Mouse (Mus musculus): Measurements from ENCODE around the gene Antxrl. TPM values are rescaled to one million over a fixed set of nuclear protein-coding genes. Genes with fewer than 3 reads are reported as not detected.

The Antxrl gene
- polyA plus RNA-seq, 1 experiment from 2014 or later, result not detected

DNA sequence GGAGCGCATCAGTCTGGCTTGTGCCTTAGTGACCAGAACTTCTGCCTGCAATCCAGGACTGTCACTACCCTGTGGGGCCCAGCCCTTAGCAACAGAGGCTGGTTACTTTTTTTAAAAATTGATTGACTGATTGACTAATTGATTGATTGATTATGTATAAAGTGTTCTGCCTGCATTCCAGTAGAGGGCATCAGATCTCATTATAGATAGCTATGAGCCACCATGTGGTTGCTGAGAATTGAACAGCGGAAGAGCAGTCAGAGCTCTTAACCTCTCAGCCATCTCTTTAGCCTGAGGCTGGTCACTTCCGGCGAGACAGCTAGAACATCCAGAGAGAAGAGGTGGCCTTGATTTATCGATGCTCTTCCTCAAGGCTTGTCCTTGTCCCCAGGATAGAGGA, 24.7 kb downstream of the Antxrl start:
- H3K27ac ChIP-seq (replicated peaks), result no peak overlapping the region
- H3K9ac ChIP-seq, result no peak overlapping the region
- no peak for ATAC-seq (ENCODE audit: extremely low read depth, insufficient number of reproducible peaks, low FRiP score, low TSS enrichment)

DNA sequence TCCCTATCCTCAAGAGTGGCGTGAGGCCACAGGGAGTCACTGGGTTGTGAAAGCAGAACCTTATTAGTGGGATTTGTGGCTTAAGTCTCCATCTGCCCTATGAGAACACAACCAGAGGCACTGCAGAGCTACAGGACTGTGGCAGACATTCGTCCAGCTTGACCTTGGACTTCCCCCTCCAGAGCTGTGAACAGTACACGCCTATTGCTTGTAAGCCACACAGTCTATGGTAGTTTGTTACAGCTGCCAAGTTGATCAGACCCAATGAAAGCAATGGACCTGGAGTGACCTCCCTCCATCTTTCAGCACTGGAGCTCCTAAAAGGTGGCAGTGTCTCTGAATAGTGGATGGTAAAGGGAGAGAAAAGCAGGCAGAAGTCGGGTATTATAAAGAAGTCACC, 25.8 kb downstream of the Antxrl start:
- Histone ChIP-seq H3K4me1 (peaks cover 14% of the 10 kb centered on the region), H3K9me3 (no peaks in the 10 kb centered on the region), H3K27me3 (replicated peaks) (peaks cover under 1% of the 10 kb centered on the region; the same call in 1 of the 2 replicates), H3K27ac (replicated peaks) (no peak overlapping the region), H3K36me3 (no peaks in the 10 kb centered on the region), H3K9ac (no peak overlapping the region), H3K4me2 (no peak overlapping the region), H3K4me3 (no peak overlapping the region)
- no peak for ATAC-seq (ENCODE audit: extremely low read depth, insufficient number of reproducible peaks, low FRiP score, low TSS enrichment)
- 62% methylated on average over 4 of the region's 4 CpGs for WGBS

More for the DNA sequence above, 24.7 kb downstream of the Antxrl start:
- peaks cover 16% of the 10 kb centered on the region for H3K4me1 ChIP-seq
- whole genome bisulfite sequencing, result 69% methylated on average over 5 of the region's 5 CpGs
- no peak overlapping the region for H3K4me2 ChIP-seq
- no peaks in the 10 kb centered on the region for H3K9me3 ChIP-seq
- no peak overlapping the region for H3K4me3 ChIP-seq
- H3K36me3 ChIP-seq, result no peaks in the 10 kb centered on the region
- no peaks in the 10 kb centered on the region; the same call in 1 of the 2 replicates for H3K27me3 ChIP-seq (replicated peaks)

DNA sequence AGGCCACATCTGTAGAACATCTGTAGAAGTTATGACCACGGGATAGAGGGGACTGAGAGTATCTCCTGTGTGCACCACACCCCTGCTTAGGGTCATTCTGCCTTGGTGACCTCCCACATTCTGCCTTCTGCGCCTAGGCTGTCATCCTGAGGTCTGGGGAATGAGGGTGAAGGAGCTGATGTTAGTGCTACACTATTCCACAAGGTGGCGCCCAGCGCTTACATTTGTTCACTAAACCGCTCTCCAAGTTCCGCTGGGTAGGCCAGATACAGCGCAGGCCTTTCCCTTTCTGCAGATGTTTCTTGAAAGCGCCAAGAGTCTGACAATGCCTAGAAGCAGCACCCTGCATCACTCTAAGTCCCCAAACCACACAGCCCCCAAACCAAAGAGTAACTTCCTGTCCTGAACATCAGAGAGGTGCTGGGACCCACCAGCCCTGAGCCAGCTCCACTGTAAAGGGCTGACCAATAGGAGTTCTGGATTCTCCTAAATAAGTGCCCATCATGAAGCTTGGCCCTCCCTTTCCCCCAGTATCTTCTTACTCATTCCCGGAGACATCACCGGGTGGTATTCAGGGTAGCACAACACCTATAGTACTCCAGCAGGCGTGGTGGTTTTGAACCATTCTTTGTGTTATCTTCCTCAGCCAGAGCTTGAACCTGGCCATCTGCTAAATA, 28.0 kb downstream of the Antxrl start:
- WGBS, result 10% methylated on average over 11 of the region's 11 CpGs

DNA sequence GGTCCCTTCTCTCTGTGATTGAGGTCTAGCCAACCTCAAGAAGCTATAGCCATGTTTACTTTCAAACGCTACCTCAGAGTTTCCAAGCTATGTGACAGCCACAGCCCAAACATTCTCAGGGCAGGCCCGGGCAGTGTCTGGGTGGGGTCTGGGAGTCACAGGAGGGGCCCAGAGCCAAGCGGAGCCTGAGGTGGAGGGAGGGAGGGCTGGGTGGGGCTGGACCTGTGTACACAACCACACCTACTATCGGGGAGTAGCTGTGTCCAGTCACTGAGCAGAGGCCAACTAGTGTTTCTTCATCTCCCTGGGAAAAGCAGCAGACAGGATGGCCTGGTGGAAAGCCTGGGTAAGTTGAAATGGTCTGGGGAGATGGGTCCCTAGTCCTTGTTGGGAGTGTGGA, 33.2 kb downstream of the Antxrl start, which contains the start of gene Anxa8:
Gene Anxa8 (plus strand): TSS at position 251 of the 400 bp plus-strand sequence.
- Histone ChIP-seq H3K9me3 (no peaks in the 10 kb centered on the region), H3K27me3 (replicated peaks) (peaks cover 15% of the 10 kb centered on the region; the same call in 1 of the 2 replicates), H3K4me3 (no peak within 1 kb of the TSS), H3K36me3 (no peaks in the 10 kb centered on the region), H3K4me2 (no peak within 1 kb of the TSS), H3K27ac (replicated peaks) (no peak within 1 kb of the TSS), H3K9ac (no peak within 1 kb of the TSS), H3K4me1 (no peaks in the 10 kb centered on the region)
- no peak for ATAC-seq (ENCODE audit: extremely low read depth, insufficient number of reproducible peaks, low FRiP score, low TSS enrichment)
- 54% methylated on average over 4 of the region's 4 CpGs for WGBS

More for the DNA sequence above, 28.0 kb downstream of the Antxrl start:
- Histone ChIP-seq H3K36me3 (no peaks in the 10 kb centered on the region), H3K9ac (no peak overlapping the region), H3K9me3 (no peaks in the 10 kb centered on the region), H3K27me3 (replicated peaks) (peaks cover 10% of the 10 kb centered on the region; the same call in 1 of the 2 replicates), H3K4me1 (no peaks in the 10 kb centered on the region), H3K4me2 (no peak overlapping the region), H3K4me3 (no peak overlapping the region), H3K27ac (replicated peaks) (no peak overlapping the region)
- no peak for ATAC-seq (ENCODE audit: extremely low read depth, insufficient number of reproducible peaks, low FRiP score, low TSS enrichment)

DNA sequence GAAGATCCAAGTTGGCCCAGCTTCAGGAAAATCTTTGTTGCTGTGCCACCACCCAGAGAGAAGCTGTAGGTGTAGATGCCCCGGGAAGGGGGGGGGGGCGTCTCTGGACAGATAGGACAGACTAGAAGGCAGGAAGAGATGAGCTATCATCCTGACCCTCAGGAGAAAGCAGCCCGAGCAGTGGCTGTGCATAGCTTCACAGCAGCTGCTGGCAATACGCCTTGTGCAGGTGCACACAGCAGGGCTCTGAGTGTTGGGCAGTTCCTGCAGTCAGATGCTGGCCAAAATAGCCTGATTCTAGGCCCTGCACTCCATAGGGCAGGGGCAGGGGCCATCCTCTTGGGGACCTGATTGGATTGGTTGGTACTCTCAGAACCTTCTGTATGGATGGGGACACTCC, 34.3 kb downstream of the Antxrl start:
- Histone ChIP-seq H3K27ac (replicated peaks) (no peak overlapping the region), H3K36me3 (no peaks in the 10 kb centered on the region), H3K4me2 (no peak overlapping the region), H3K27me3 (replicated peaks) (peaks cover 15% of the 10 kb centered on the region; the same call in 1 of the 2 replicates), H3K4me1 (no peaks in the 10 kb centered on the region), H3K9ac (no peak overlapping the region), H3K4me3 (no peak overlapping the region), H3K9me3 (no peaks in the 10 kb centered on the region)
- ATAC-seq (ENCODE audit: extremely low read depth, insufficient number of reproducible peaks, low FRiP score, low TSS enrichment), result no peak
- 66% methylated on average over 3 of the region's 4 CpGs for WGBS

DNA sequence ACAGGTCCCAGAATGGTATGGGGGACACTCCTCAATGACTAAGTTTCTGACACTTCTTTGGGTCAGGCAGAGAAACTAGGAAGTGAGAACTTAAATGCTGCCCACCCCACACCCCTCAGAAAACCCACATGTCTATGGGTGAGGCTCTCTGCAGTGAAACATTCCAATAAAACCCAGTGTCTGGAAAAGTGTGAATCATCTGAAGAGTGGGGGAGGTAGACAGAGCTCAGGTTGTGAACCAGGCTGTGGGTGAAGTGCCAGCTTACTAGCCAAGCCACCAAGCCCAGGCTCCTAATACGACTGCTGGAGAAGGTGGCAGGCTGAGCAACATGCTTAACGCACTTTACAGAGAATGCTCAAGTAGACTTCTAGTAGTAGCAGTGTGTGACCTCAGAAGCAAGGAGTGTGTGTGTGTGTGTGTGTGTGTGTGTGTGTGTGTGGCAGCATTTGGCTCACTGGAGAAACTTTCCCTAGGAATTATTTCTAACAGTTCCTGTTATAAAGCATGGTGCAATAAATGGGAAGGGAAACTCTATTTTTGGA, 35.4 kb downstream of the Antxrl start:
- H3K9ac ChIP-seq, result no peak overlapping the region
- H3K27ac ChIP-seq (replicated peaks), result no peak overlapping the region
- H3K4me1 ChIP-seq, result no peaks in the 10 kb centered on the region
- H3K4me2 ChIP-seq, result no peak overlapping the region
- peaks cover 15% of the 10 kb centered on the region; the same call in 1 of the 2 replicates for H3K27me3 ChIP-seq (replicated peaks)
- WGBS, result 72% methylated on average over 2 of the region's 2 CpGs
- no peak overlapping the region for H3K4me3 ChIP-seq
- no peak for ATAC-seq (ENCODE audit: extremely low read depth, insufficient number of reproducible peaks, low FRiP score, low TSS enrichment)
- H3K9me3 ChIP-seq, result no peaks in the 10 kb centered on the region
- H3K36me3 ChIP-seq, result no peaks in the 10 kb centered on the region

DNA sequence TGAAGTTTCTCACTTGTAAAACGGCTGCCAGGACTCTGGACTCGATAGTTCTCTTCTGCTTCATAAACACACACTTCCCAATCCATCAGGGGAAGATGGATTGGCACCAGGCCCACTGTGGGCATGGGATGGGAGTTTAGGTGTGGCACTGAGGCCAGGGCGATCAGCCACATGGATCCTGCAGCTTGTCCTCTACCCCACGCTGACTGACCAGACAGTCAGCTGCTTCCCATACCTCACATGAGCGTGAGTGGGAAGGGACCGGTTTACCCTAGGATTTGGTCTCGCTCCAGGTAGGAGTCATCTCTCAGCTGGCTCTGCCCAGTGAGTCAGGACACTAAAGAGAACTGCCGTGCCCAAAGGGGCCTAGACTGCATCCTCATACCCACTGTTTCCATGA, 37.3 kb downstream of the Antxrl start:
- WGBS, result 76% methylated on average over 8 of the region's 8 CpGs
- H3K4me1 ChIP-seq, result no peaks in the 10 kb centered on the region
- H3K4me2 ChIP-seq, result no peak overlapping the region
- H3K27me3 ChIP-seq (replicated peaks), result peaks cover 5% of the 10 kb centered on the region; the same call in 1 of the 2 replicates
- no peak overlapping the region for H3K9ac ChIP-seq
- H3K27ac ChIP-seq (replicated peaks), result no peak overlapping the region
- no peaks in the 10 kb centered on the region for H3K9me3 ChIP-seq
- no peak for ATAC-seq (ENCODE audit: extremely low read depth, insufficient number of reproducible peaks, low FRiP score, low TSS enrichment)
- no peak overlapping the region for H3K4me3 ChIP-seq
- no peaks in the 10 kb centered on the region for H3K36me3 ChIP-seq

DNA sequence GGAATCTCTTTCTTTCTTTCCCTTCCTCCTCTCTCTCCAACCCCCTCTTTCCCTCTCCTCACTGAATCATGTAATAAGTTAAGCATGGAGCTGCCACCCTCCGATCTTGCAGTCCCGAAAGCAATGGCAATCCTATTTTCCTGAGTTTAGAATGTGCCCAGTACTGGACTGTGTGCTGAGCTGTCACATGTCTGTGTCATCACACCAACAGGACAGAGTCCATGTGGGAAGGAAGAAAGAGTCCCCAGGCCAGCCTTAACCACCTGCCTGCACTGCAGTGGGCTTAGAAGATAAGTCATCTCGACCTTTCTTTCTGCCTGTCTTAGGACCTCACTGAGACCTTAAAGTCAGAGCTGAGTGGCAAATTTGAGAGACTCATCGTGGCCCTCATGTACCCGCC, 39.0 kb downstream of the Antxrl start:
- WGBS, result 70% methylated on average over 5 of the region's 5 CpGs
- H3K36me3 ChIP-seq, result no peaks in the 10 kb centered on the region
- no peaks in the 10 kb centered on the region for H3K4me1 ChIP-seq
- H3K27me3 ChIP-seq (replicated peaks), result peaks cover 5% of the 10 kb centered on the region; the same call in 1 of the 2 replicates
- no peak overlapping the region for H3K4me3 ChIP-seq
- H3K27ac ChIP-seq (replicated peaks), result no peak overlapping the region
- no peak for ATAC-seq (ENCODE audit: extremely low read depth, insufficient number of reproducible peaks, low FRiP score, low TSS enrichment)
- no peak overlapping the region for H3K4me2 ChIP-seq
- H3K9me3 ChIP-seq, result no peaks in the 10 kb centered on the region
- no peak overlapping the region for H3K9ac ChIP-seq

DNA sequence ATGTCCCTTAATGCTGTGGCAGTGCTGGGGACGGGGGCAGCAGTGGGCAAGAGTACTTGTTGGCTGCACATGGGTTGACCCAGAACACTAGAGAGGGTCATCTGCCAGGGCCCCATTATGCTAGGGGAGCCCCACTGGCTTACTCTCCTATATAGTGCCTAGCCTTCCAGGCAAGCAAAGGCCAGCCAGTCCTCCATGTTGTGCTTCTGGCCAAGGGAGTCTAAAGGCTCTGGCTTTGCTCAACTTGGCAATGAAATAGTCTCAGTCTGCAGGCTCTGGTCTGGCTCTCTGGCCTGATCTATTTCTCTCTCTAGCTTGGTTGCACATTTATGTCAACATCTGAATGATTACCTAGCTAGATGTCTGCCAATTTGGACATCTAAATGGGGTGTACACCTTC, 40.3 kb downstream of the Antxrl start:
- ATAC-seq (ENCODE audit: extremely low read depth, insufficient number of reproducible peaks, low FRiP score, low TSS enrichment), result no peak
- Histone ChIP-seq H3K27me3 (replicated peaks) (no peaks in the 10 kb centered on the region; the same call in 1 of the 2 replicates), H3K9me3 (no peaks in the 10 kb centered on the region), H3K36me3 (no peaks in the 10 kb centered on the region), H3K4me3 (no peak overlapping the region), H3K4me1 (no peaks in the 10 kb centered on the region), H3K27ac (replicated peaks) (no peak overlapping the region), H3K4me2 (no peak overlapping the region), H3K9ac (no peak overlapping the region)
- WGBS, result 65% methylated on average over 1 of the region's 1 CpGs

DNA sequence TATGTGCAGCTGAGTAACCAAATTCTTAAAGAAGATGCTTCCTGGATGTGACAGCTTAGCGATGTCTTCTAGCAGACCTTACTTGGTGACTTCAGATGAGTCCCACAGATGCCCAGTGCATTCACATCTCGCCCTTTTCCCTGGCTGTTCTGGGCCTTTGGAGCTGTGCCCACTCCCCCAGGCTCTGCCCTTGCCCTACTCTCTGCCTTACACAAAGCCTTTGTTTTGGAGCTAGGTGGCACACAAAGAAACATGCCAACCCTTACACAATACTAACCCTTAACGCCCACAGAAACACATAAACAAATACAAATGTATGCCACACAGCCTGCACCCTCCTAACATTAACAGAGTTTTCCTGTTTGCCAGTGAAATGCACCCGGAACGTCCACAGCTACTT, 43.7 kb downstream of the Antxrl start:
- no peak overlapping the region for H3K9ac ChIP-seq
- H3K4me2 ChIP-seq, result no peak overlapping the region
- 69% methylated on average over 5 of the region's 5 CpGs for WGBS

DNA sequence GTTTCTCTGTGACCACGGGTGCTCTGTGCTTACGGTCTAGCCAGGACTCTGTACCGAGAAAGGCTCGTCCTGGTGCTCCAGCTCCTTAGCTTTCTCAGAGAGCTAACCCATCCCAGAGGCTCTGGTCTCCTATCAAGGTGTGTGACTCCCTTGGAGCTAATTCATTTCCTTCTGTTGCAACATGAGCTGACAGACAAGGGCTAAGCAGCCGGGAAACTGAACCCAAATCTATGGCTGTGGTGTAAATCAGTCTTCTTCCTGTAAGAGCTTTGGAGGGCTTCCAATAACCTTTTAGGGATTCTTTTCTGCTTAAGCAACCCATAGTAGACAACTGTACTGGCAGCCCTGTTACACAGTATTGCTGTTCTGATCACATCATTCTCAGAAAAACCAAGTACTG, 50.1 kb downstream of the Antxrl start, which contains the start of gene A630023A22Rik:
Gene A630023A22Rik (minus strand): TSS at position 154 of the 400 bp plus-strand sequence.
- Histone ChIP-seq H3K4me3 (no peak within 1 kb of the TSS), H3K9ac (no peak within 1 kb of the TSS), H3K4me2 (no peak within 1 kb of the TSS), H3K27me3 (replicated peaks) (no peaks in the 10 kb centered on the region), H3K27ac (replicated peaks) (peak within 1 kb of the TSS; percentile 45; the same call in 1 of the 2 replicates), H3K9me3 (no peaks in the 10 kb centered on the region), H3K36me3 (no peaks in the 10 kb centered on the region), H3K4me1 (peaks cover 25% of the 10 kb centered on the region)
- WGBS, result 65% methylated on average over 5 of the region's 5 CpGs
- ATAC-seq (ENCODE audit: extremely low read depth, insufficient number of reproducible peaks, low FRiP score, low TSS enrichment), result no peak

More for the DNA sequence above, 43.7 kb downstream of the Antxrl start:
- ATAC-seq (ENCODE audit: extremely low read depth, insufficient number of reproducible peaks, low FRiP score, low TSS enrichment), result no peak
- Histone ChIP-seq H3K4me3 (no peak overlapping the region), H3K27me3 (replicated peaks) (no peaks in the 10 kb centered on the region), H3K27ac (replicated peaks) (no peak overlapping the region), H3K36me3 (no peaks in the 10 kb centered on the region), H3K4me1 (no peaks in the 10 kb centered on the region), H3K9me3 (no peaks in the 10 kb centered on the region)
